Mouse (Mus musculus) lung, embryonic 14.5 days (tissue): ENCODE measurements around the gene Plet1. TPM values are rescaled to one million over a fixed set of nuclear protein-coding genes. Genes with fewer than 3 reads are reported as not detected.

ENCODE experiments used
- ATAC-seq: fragments of 200-750 bp; cut with Nextera tagmentation; 2 replicates; pipeline ENCODE4 v1.8.0; 2017; ENCODE audit warnings: mild to moderate bottlenecking, moderate TSS enrichment, moderate library complexity; ENCODE audit not compliant: insufficient read depth
- DNase-seq: peaks from one replicate; pipeline ENCODE4 v3.0.0-alpha.2; 2015
- H3K27ac ChIP-seq: fragments of 300-500 bp; sonication (generic); 2 replicates; pipeline ENCODE4 v1.5.1; 2014; ENCODE audit warnings: low read depth, mild to moderate bottlenecking, moderate library complexity
- H3K27me3 ChIP-seq: fragments of 300-500 bp; sonication (generic); 2 replicates; pipeline ENCODE4 v1.6.1; 2014; ENCODE audit warnings: low read length, control low read depth; ENCODE audit not compliant: insufficient read depth
- H3K36me3 ChIP-seq: fragments of 300-500 bp; sonication (generic); 2 replicates; pipeline ENCODE4 v1.6.1; 2014; ENCODE audit warnings: control low read depth; ENCODE audit not compliant: insufficient read depth
- H3K4me1 ChIP-seq: fragments of 300-500 bp; sonication (generic); 2 replicates; pipeline ENCODE4 v1.6.1; 2014; ENCODE audit warnings: antibody characterized with exemption, control low read depth; ENCODE audit not compliant: insufficient read depth
- H3K4me2 ChIP-seq: fragments of 300-500 bp; sonication (generic); 2 replicates; pipeline ENCODE4 v1.6.1; 2014; ENCODE audit warnings: mild to moderate bottlenecking
- H3K4me3 ChIP-seq: fragments of 300-500 bp; sonication (generic); 2 replicates; pipeline ENCODE4 v1.5.1; 2014; ENCODE audit warnings: low read depth, low read length
- H3K9ac ChIP-seq: fragments of 300-500 bp; sonication (generic); 2 replicates; pipeline ENCODE4 v1.6.1; 2014
- H3K9me3 ChIP-seq: fragments of 300-500 bp; sonication (generic); 2 replicates; pipeline ENCODE4 v1.6.1; 2016; ENCODE audit warnings: low read depth, low read length, control low read depth
- CTCF ChIP-seq: IDR thresholded peaks from 2 replicates; pipeline ENCODE4 v1.5.1; 2016; ENCODE audit warnings: antibody characterized with exemption, low read depth
- WGBS: fragments of 180-500 bp; shearing (Covaris S2); extraction: QIAGEN DNeasy Blood & Tissue Kit; methylation state at CpG from one replicate; pipeline ENCODE4 v1.1.7; 2014; 5-methylcytosine and 5-hydroxymethylcytosine counted together
- polyA plus RNA-seq: library from polyadenylated mRNA; unstranded; fragments of >200 nt; fragmentation: Nextera tagmentation; extraction: Ambion mirVana; gene quantifications from 2 replicates; pipeline ENCODE4 v1.2.1, GENCODE M21; 2014

The Plet1 gene
- polyA plus RNA-seq, 1 experiment from 2014 or later: 0.11 TPM

DNA sequence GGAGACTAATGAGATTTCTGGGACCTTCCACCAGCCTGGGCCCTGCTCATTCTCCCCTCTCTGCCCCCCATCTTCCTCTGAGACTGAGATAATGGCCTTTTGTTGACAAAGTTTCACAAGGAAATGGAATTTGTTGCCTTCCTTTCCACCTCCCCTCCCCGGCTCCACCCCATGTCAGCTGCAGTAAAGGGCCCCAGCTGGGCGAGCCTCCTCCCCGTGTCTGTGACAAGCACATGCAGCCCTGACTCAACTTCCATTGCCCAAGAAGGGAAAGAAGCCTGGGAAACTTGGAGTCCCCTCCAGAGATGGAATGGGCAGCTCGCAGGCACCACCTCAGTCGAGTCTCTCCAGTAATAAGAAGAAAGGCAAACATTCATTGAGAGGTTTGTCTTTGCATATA, 15.5 kb upstream of the Plet1 start:
- no peak overlapping the region for H3K9ac ChIP-seq
- DNase-seq (peak; percentile 44), ATAC-seq (no peak)
- no peak overlapping the region for H3K27ac ChIP-seq
- H3K36me3 ChIP-seq: no peaks in the 10 kb centered on the region
- H3K4me2 ChIP-seq: no peak overlapping the region
- 8% methylated on average over 5 of the region's 5 CpGs for WGBS
- no peaks in the 10 kb centered on the region for H3K9me3 ChIP-seq
- no peaks in the 10 kb centered on the region for H3K27me3 ChIP-seq
- no peak for TF ChIP-seq CTCF
- no peak overlapping the region for H3K4me3 ChIP-seq
- no peaks in the 10 kb centered on the region for H3K4me1 ChIP-seq

DNA sequence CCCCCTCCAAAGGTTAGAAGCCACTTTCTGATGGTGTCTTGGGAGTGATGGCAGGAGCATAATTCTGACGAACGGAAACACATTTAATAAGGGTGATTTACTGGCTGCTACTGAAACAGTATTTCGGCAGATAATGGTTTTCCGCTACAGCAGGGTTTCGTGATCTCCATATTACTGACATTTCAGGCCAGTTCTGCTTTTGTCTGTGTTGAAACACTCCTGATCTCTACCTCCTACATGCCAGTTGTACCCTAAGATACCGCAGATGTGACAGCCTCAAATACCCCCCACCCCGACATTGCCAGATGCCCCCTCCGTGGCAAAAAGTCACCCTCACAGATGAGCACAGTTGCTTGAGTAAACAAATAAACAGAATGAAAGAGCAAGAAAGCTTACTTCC, 14.8 kb upstream of the Plet1 start:
- H3K4me1 ChIP-seq: no peaks in the 10 kb centered on the region
- 20% methylated on average over 8 of the region's 8 CpGs for WGBS
- no peak overlapping the region for H3K4me3 ChIP-seq
- ATAC-seq: no peak
- H3K9ac ChIP-seq: no peak overlapping the region
- 0 out of 2 replicates have a peak overlapping the region, but pooled peaks have one; percentile 18 for H3K4me2 ChIP-seq
- H3K27ac ChIP-seq: no peak overlapping the region
- DNase-seq: peak; percentile 19
- H3K36me3 ChIP-seq: no peaks in the 10 kb centered on the region
- no peak for TF ChIP-seq CTCF
- no peaks in the 10 kb centered on the region for H3K9me3 ChIP-seq
- no peaks in the 10 kb centered on the region for H3K27me3 ChIP-seq

GRCm38 (mm10) chr9:50482743-50483142, 11.6 kb upstream of the Plet1 start:
- no peaks in the 10 kb centered on the region for H3K4me1 ChIP-seq
- H3K9ac ChIP-seq: no peak overlapping the region
- no peak overlapping the region for H3K27ac ChIP-seq
- H3K4me3 ChIP-seq: no peak overlapping the region
- no peak for TF ChIP-seq CTCF
- no peaks in the 10 kb centered on the region for H3K9me3 ChIP-seq
- H3K36me3 ChIP-seq: no peaks in the 10 kb centered on the region
- ATAC-seq (no peak), DNase-seq (no peak)
- 82% methylated on average over 8 of the region's 8 CpGs for WGBS
- no peak overlapping the region for H3K4me2 ChIP-seq
- no peaks in the 10 kb centered on the region for H3K27me3 ChIP-seq

- TF ChIP-seq CTCF: no peak
- peak; percentile 30 for DNase-seq
- WGBS: 3% methylated on average over 10 of the region's 10 CpGs
- 0 out of 2 replicates have a peak, but pooled peaks have one; percentile 47 for ATAC-seq
- H3K9me3 ChIP-seq: no peaks in the 10 kb centered on the region
- H3K27me3 ChIP-seq: no peaks in the 10 kb centered on the region
- H3K36me3 ChIP-seq: no peaks in the 10 kb centered on the region
- no peak overlapping the region for H3K27ac ChIP-seq
- H3K4me3 ChIP-seq: no peak overlapping the region
- no peak overlapping the region for H3K9ac ChIP-seq
- H3K4me2 ChIP-seq: peak overlapping the region; percentile 51
- H3K4me1 ChIP-seq: no peaks in the 10 kb centered on the region
Observed at GRCm38 (mm10) chr9:50485521-50485920, 8.8 kb upstream of the Plet1 start.

- H3K27ac ChIP-seq: no peak overlapping the region
- no peaks in the 10 kb centered on the region for H3K27me3 ChIP-seq
- no peaks in the 10 kb centered on the region for H3K36me3 ChIP-seq
- H3K9ac ChIP-seq: no peak overlapping the region
- no peak for DNase-seq
- H3K4me3 ChIP-seq: no peak overlapping the region
- ATAC-seq: no peak
- no peak overlapping the region for H3K4me2 ChIP-seq
- TF ChIP-seq CTCF: no peak
- no peaks in the 10 kb centered on the region for H3K9me3 ChIP-seq
- H3K4me1 ChIP-seq: 0 out of 2 replicates have a peak, but pooled peaks cover under 1% of the 10 kb centered on the region
Observed at GRCm38 (mm10) chr9:50490836-50491235, 3.5 kb upstream of the Plet1 start.

- WGBS: 49% methylated on average over 2 of the region's 2 CpGs
- H3K4me1 ChIP-seq: 0 out of 2 replicates have a peak, but pooled peaks cover 3% of the 10 kb centered on the region
- no peaks in the 10 kb centered on the region for H3K9me3 ChIP-seq
- no peak for TF ChIP-seq CTCF
- H3K27ac ChIP-seq: no peak overlapping the region
- no peak overlapping the region for H3K4me2 ChIP-seq
- H3K4me3 ChIP-seq: no peak overlapping the region
- H3K9ac ChIP-seq: no peak overlapping the region
- DNase-seq (no peak), ATAC-seq (no peak)
- H3K27me3 ChIP-seq: no peaks in the 10 kb centered on the region
- no peaks in the 10 kb centered on the region for H3K36me3 ChIP-seq
Observed at GRCm38 (mm10) chr9:50491531-50492045, 2.7 kb upstream of the Plet1 start.

GRCm38 (mm10) chr9:50493777-50494176, 548 bp upstream of the Plet1 start:
- WGBS: 53% methylated on average over 2 of the region's 2 CpGs
- Histone ChIP-seq H3K4me2 (no peak overlapping the region), H3K4me1 (0 out of 2 replicates have a peak, but pooled peaks cover 3% of the 10 kb centered on the region), H3K27me3 (no peaks in the 10 kb centered on the region), H3K4me3 (no peak overlapping the region), H3K27ac (no peak overlapping the region), H3K9me3 (no peaks in the 10 kb centered on the region), H3K9ac (no peak overlapping the region), H3K36me3 (no peaks in the 10 kb centered on the region)
- ATAC-seq: no peak
- no peak for DNase-seq
- no peak for TF ChIP-seq CTCF
